Mouse (Mus musculus) cortical plate, adult 2 months (tissue): ENCODE results near the gene Hscb.

Source experiments
- CTCF ChIP-seq: fragments of 200-500 bp; IDR thresholded peaks from 2 replicates; pipeline ENCODE4 v1.5.1; 2011; ENCODE audit warnings: mild to moderate bottlenecking, control low read depth, low read length; ENCODE audit not compliant: insufficient read depth; ENCODE audit errors: extremely low read depth
- POLR2A ChIP-seq: fragments of 200-500 bp; IDR thresholded peaks from 2 replicates; pipeline ENCODE4 v1.6.1; 2011; ENCODE audit warnings: mild to moderate bottlenecking, low read length, control low read depth; ENCODE audit not compliant: insufficient read depth; ENCODE audit errors: extremely low read depth

- TF ChIP-seq CTCF (peak; percentile 29; the same call in 1 of the 2 replicates), POLR2A (no peak)
Observed at GRCm38 (mm10) chr5:110840465-110840864, 888 bp upstream of the Hscb start.
